10 mouse cellular contexts compared by ENCODE assay signal in the genomic region with DNA sequence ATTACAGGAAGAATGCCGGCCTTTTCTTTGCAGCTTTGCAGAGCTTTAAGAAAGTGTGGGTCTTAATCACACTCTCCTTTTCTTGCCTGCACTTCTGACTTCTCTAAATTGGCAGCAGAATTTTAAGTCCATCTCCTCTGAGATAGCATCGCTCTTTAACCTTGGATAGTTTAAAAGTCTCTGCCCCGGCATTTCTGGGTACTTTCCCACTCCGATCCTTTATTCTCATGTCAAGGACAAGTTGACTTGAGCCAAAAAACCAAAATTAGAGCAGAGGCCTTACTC.
DNase-seq lines count a peak whose midpoint lies in the region; ATAC-seq lines count a peak whose summit lies in the region.
"Had no signal": no experiment of that assay in that cellular context is flagged by ENCODE, and none has a peak within 500 bp of the region (broad histone marks: within the 10 kb centered on the region; RNA-seq: fewer than 3 reads in every experiment).

No protein-coding gene starts in this region.

- no peaks in the 10 kb centered on the region for H3K9me3 ChIP-seq in heart, embryonic 10.5 days
- H3K9me3 ChIP-seq in forebrain, embryonic 14.5 days (replicated peaks; ENCODE audit: control insufficient read depth, low read length): no peaks in the 10 kb centered on the region
- no peaks in the 10 kb centered on the region for H3K9me3 ChIP-seq in limb, embryonic 10.5 days (replicated peaks)

- peak overlapping the region; percentile 25 for H3K4me2 ChIP-seq in forebrain, embryonic 14.5 days (ENCODE audit: low read length)

- peak overlapping the region; percentile 20; the same call in 1 of the 2 replicates for H3K4me3 ChIP-seq in heart, embryonic 10.5 days
- no peak overlapping the region for H3K4me3 ChIP-seq in forebrain, embryonic 14.5 days (ENCODE audit: low read depth, low read length)
- H3K4me3 ChIP-seq in limb, embryonic 10.5 days: no peak overlapping the region

- no peak for DNase-seq in heart, embryonic 10.5 days (ENCODE audit: low spot score)
- DNase-seq in heart, postnatal 4 days: no peak
- DNase-seq in adrenal gland, postnatal 14 days: peak; percentile 26
- no peak for DNase-seq in forebrain, embryonic 14.5 days (ENCODE audit: low spot score)
- DNase-seq in limb, embryonic 10.5 days (ENCODE audit: low spot score): no peak
- no peak for DNase-seq in yolk sac, embryonic 10.5 days (ENCODE audit: low spot score)
- no peak for DNase-seq in gastrocnemius, adult 18-20 months (ENCODE audit: low spot score)
- no peak for DNase-seq in cerebellum, postnatal 4 days (ENCODE audit: low spot score in 2 of 2)
- DNase-seq: thymus, postnatal 4 days had no signal

- no peaks in the 10 kb centered on the region for H3K27me3 ChIP-seq in heart, embryonic 10.5 days (ENCODE audit: insufficient read depth, poor library complexity, severe bottlenecking)
- H3K27me3 ChIP-seq in forebrain, embryonic 14.5 days (replicated peaks; ENCODE audit: control insufficient read depth, insufficient read depth, low read length): no peaks in the 10 kb centered on the region
- H3K27me3 ChIP-seq in limb, embryonic 10.5 days (ENCODE audit: low read depth, poor library complexity, severe bottlenecking): no peaks in the 10 kb centered on the region

- ATAC-seq in forebrain, embryonic 14.5 days: no peak

- peaks cover 16% of the 10 kb centered on the region; the same call in 1 of the 2 replicates for H3K4me1 ChIP-seq in heart, embryonic 10.5 days
- peaks cover 14% of the 10 kb centered on the region; the same call in 1 of the 2 replicates for H3K4me1 ChIP-seq in forebrain, embryonic 14.5 days (ENCODE audit: control insufficient read depth, insufficient read depth, low read length)
- peaks cover 38% of the 10 kb centered on the region for H3K4me1 ChIP-seq in limb, embryonic 10.5 days

- 20% methylated on average over 4 of the region's 4 CpGs for WGBS in heart, embryonic 10.5 days
- 3% methylated on average over 4 of the region's 4 CpGs for WGBS in forebrain, embryonic 14.5 days
- 28% methylated on average over 4 of the region's 4 CpGs for WGBS in limb, embryonic 10.5 days

- H3K27ac ChIP-seq in heart, embryonic 10.5 days: no peak overlapping the region
- H3K27ac ChIP-seq in forebrain, embryonic 14.5 days (ENCODE audit: low read depth, low read length): no peak overlapping the region
- peak overlapping the region; percentile 36; the same call in 1 of the 2 replicates for H3K27ac ChIP-seq in limb, embryonic 10.5 days
- H3K27ac ChIP-seq: kidney, postnatal 0 days had no signal

- H3K9ac ChIP-seq in forebrain, embryonic 14.5 days (ENCODE audit: low read length): no peak overlapping the region

- H3K36me3 ChIP-seq in heart, embryonic 10.5 days: no peaks in the 10 kb centered on the region
- no peaks in the 10 kb centered on the region for H3K36me3 ChIP-seq in forebrain, embryonic 14.5 days (ENCODE audit: control insufficient read depth, insufficient read depth, low read length)
- no peaks in the 10 kb centered on the region for H3K36me3 ChIP-seq in limb, embryonic 10.5 days
